Mouse (Mus musculus): ENCODE results near the gene Mrps25. TPM values are rescaled to one million over a fixed set of nuclear protein-coding genes. Genes with fewer than 3 reads are reported as not detected.
A peak's percentile ranks its signal among the peaks of the same experiment; 100 is the strongest.

Gene Mrps25
- polyA plus RNA-seq (2014; fragmentation: Nextera tagmentation; extraction: Ambion mirVana): 74.0 and 80.3 TPM in 2 replicates

DNA sequence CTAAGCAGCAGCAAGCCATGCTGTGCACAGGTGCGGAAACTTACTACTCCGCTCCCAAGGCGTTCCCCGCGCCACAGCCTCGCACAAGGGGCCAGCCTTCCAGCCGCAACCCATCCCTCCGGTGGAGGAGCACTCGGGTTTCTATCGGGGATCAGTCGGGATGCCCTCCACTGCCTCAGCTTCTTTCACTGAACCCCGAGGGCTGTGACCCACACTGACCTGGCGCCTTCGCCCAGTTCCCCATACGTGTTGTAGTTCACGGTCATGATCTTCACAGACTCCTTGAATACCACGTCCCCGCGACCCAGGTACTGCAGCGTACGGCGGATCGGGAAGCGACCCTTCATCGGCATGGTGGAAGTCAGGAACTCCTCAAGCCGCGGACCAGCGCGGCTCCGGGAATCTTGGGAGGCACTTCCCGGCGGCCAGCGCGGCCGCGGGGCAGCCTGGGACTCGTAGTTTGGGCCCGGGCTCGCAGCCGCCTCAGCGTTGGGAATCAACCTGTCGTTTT is at the start of gene Mrps25:
Gene Mrps25 (minus strand): TSS at position 413 of the 511 bp plus-strand sequence.
- H3K27me3 ChIP-seq (ENCODE audit: control insufficient read depth, insufficient read depth, low read length): no peaks in the 10 kb centered on the region
- peak; percentile 89; the same call in 1 of the 2 replicates for ATAC-seq (ENCODE audit: insufficient number of reproducible peaks, insufficient read depth, low FRiP score, low read depth)
- peak within 1 kb of the TSS; percentile 66; the same call in 1 of the 2 replicates for H3K27ac ChIP-seq (ENCODE audit: low read length)
- H3K9ac ChIP-seq (replicated peaks; ENCODE audit: low read depth, low read length): peak within 1 kb of the TSS; percentile 60
- H3K9me3 ChIP-seq (ENCODE audit: control insufficient read depth, low read depth, low read length): no peaks in the 10 kb centered on the region; the same call in 1 of the 2 replicates
- peaks cover 5% of the 10 kb centered on the region for H3K36me3 ChIP-seq (ENCODE audit: control insufficient read depth, insufficient read depth, low read length)
- under 1% methylated on average over 42 of the region's 42 CpGs for WGBS
- peaks cover 10% of the 10 kb centered on the region; the same call in 1 of the 2 replicates for H3K4me1 ChIP-seq (ENCODE audit: control insufficient read depth, insufficient read depth, low read length)
- H3K4me2 ChIP-seq (replicated peaks; ENCODE audit: low read depth, low read length): peak within 1 kb of the TSS; percentile 72
- peak within 1 kb of the TSS; percentile 79 for H3K4me3 ChIP-seq (ENCODE audit: low read depth, low read length)

DNA sequence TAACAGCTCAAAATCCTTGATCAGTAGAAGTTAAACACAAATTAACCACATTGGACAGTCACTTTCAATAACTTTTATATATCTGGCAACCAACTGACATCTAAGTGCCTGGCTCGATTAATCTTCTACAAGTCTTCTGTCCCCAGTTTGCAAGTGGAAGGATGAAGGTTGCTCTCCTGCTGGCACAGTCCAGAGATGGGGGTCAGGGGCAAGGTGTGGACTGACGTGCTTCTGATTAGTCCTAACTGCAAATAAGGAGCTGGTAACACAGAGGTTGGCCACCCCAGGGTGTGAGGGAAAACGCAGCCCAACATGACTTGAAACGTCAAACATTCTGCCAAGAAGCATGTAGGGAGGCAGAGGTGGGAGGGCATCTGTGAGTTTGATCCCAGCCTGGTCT is 47.9 kb upstream of the Mrps25 start:
- WGBS: 58% methylated on average over 4 of the region's 4 CpGs
- ATAC-seq (ENCODE audit: insufficient number of reproducible peaks, insufficient read depth, low FRiP score, low read depth): no peak
- Histone ChIP-seq H3K9ac (replicated peaks; ENCODE audit: low read depth, low read length) (no peak overlapping the region), H3K27ac (ENCODE audit: low read length) (no peak overlapping the region), H3K9me3 (ENCODE audit: control insufficient read depth, low read depth, low read length) (no peaks in the 10 kb centered on the region), H3K4me2 (replicated peaks; ENCODE audit: low read depth, low read length) (no peak overlapping the region), H3K4me1 (ENCODE audit: control insufficient read depth, insufficient read depth, low read length) (no peaks in the 10 kb centered on the region), H3K27me3 (ENCODE audit: control insufficient read depth, insufficient read depth, low read length) (no peaks in the 10 kb centered on the region), H3K36me3 (ENCODE audit: control insufficient read depth, insufficient read depth, low read length) (no peaks in the 10 kb centered on the region), H3K4me3 (ENCODE audit: low read depth, low read length) (no peak overlapping the region)

DNA sequence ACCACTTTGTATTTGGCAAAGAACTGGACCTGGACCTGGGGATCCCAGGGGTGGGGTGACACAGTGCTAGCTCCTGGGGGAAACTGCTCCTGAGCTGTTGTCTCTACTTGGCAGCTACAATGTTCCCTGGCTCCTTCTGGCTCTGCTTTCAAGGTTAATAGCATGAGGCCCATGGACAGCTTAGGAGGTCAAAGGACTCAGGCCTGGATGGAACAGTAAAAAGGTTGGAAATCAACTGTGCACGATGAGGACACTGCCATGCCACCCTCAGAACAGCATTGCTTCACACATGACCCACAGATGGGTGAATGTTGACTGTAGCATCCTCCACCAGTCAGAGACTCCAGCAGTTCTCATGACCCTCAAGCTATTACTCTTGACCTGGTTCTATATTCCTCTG is 47.5 kb upstream of the Mrps25 start:
- no peak overlapping the region for H3K27ac ChIP-seq (ENCODE audit: low read length)
- no peak overlapping the region for H3K4me2 ChIP-seq (replicated peaks; ENCODE audit: low read depth, low read length)
- no peak overlapping the region for H3K4me3 ChIP-seq (ENCODE audit: low read depth, low read length)
- 75% methylated on average over 1 of the region's 1 CpGs for WGBS
- H3K4me1 ChIP-seq (ENCODE audit: control insufficient read depth, insufficient read depth, low read length): no peaks in the 10 kb centered on the region
- no peak for ATAC-seq (ENCODE audit: insufficient number of reproducible peaks, insufficient read depth, low FRiP score, low read depth)
- no peak overlapping the region for H3K9ac ChIP-seq (replicated peaks; ENCODE audit: low read depth, low read length)
- no peaks in the 10 kb centered on the region for H3K9me3 ChIP-seq (ENCODE audit: control insufficient read depth, low read depth, low read length)
- no peaks in the 10 kb centered on the region for H3K27me3 ChIP-seq (ENCODE audit: control insufficient read depth, insufficient read depth, low read length)
- no peaks in the 10 kb centered on the region for H3K36me3 ChIP-seq (ENCODE audit: control insufficient read depth, insufficient read depth, low read length)

DNA sequence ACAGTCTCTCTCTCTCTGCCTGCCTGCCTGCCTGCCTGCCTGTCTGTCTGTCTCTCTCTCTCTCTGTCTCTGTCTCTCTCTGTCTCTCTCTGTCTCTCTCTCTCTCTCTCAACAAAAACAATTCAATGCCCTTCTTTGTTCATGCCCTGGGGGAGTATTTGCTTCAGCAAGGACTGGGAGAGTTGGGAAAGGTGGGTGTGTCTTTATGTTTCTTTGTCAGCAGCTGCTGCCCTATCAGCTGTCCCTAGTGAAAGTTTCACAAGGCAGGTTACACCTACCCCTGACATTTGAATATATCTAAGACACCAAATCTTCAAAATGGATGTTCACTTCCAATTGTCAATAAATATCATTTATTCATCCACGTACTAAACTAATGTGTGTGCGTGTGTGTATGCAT is 45.8 kb upstream of the Mrps25 start:
- Histone ChIP-seq H3K36me3 (ENCODE audit: control insufficient read depth, insufficient read depth, low read length) (no peaks in the 10 kb centered on the region), H3K27ac (ENCODE audit: low read length) (no peak overlapping the region), H3K4me1 (ENCODE audit: control insufficient read depth, insufficient read depth, low read length) (no peaks in the 10 kb centered on the region), H3K9me3 (ENCODE audit: control insufficient read depth, low read depth, low read length) (no peaks in the 10 kb centered on the region), H3K9ac (replicated peaks; ENCODE audit: low read depth, low read length) (no peak overlapping the region), H3K4me3 (ENCODE audit: low read depth, low read length) (no peak overlapping the region), H3K4me2 (replicated peaks; ENCODE audit: low read depth, low read length) (no peak overlapping the region), H3K27me3 (ENCODE audit: control insufficient read depth, insufficient read depth, low read length) (no peaks in the 10 kb centered on the region)
- WGBS: 84% methylated on average over 2 of the region's 2 CpGs
- ATAC-seq (ENCODE audit: insufficient number of reproducible peaks, insufficient read depth, low FRiP score, low read depth): no peak

DNA sequence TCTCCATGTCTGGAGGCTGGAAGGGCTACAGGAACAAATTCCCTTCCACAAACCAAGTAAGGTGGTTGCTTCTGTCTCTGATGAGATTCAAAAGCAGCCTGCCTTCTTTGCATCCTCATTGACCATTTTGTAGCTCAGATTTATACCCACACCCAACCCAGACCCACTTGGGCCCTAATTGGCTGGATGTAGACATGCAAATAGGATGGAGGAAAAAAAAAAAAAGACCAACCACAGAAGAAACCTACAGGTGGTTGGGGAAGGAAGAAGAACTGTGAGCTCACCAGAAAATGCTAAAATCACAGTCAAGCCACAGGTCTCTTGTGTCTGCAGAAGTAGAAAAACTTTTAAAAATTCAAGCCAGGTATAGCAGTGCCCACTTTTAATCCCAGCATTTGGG is 45.3 kb upstream of the Mrps25 start:
- H3K27ac ChIP-seq (ENCODE audit: low read length): no peak overlapping the region
- no peak overlapping the region for H3K9ac ChIP-seq (replicated peaks; ENCODE audit: low read depth, low read length)
- H3K4me1 ChIP-seq (ENCODE audit: control insufficient read depth, insufficient read depth, low read length): no peaks in the 10 kb centered on the region
- no peak overlapping the region for H3K4me3 ChIP-seq (ENCODE audit: low read depth, low read length)
- ATAC-seq (ENCODE audit: insufficient number of reproducible peaks, insufficient read depth, low FRiP score, low read depth): no peak
- H3K27me3 ChIP-seq (ENCODE audit: control insufficient read depth, insufficient read depth, low read length): no peaks in the 10 kb centered on the region
- no peak overlapping the region for H3K4me2 ChIP-seq (replicated peaks; ENCODE audit: low read depth, low read length)
- no peaks in the 10 kb centered on the region for H3K36me3 ChIP-seq (ENCODE audit: control insufficient read depth, insufficient read depth, low read length)
- no peaks in the 10 kb centered on the region for H3K9me3 ChIP-seq (ENCODE audit: control insufficient read depth, low read depth, low read length)

DNA sequence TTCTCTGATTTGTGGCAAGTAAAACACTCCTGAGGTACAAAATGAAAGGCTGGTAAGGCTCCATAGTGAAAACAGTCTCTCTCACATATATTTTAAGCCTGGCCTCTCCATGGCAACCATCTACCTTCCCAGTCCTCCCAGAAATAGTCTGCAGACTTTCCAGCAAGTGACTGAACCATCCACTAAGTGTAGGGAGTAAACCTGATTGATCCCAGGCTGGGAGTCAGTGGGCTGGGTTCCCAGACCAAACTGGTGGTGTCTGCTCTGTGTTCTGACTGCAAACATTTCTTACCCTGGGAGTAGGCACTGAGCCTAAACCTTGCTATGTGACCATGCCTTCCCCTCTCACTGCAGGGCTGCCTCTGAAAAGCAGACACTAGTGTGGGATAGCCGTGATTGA is 41.1 kb upstream of the Mrps25 start:
- ATAC-seq (ENCODE audit: insufficient number of reproducible peaks, insufficient read depth, low FRiP score, low read depth): 0 out of 2 replicates have a peak, but pooled peaks have one; percentile 46
- Histone ChIP-seq H3K4me3 (ENCODE audit: low read depth, low read length) (no peak overlapping the region), H3K27ac (ENCODE audit: low read length) (no peak overlapping the region), H3K27me3 (ENCODE audit: control insufficient read depth, insufficient read depth, low read length) (no peaks in the 10 kb centered on the region), H3K4me1 (ENCODE audit: control insufficient read depth, insufficient read depth, low read length) (no peaks in the 10 kb centered on the region), H3K9ac (replicated peaks; ENCODE audit: low read depth, low read length) (no peak overlapping the region), H3K4me2 (replicated peaks; ENCODE audit: low read depth, low read length) (no peak overlapping the region), H3K36me3 (ENCODE audit: control insufficient read depth, insufficient read depth, low read length) (no peaks in the 10 kb centered on the region), H3K9me3 (ENCODE audit: control insufficient read depth, low read depth, low read length) (no peaks in the 10 kb centered on the region)
- 57% methylated on average over 1 of the region's 1 CpGs for WGBS

DNA sequence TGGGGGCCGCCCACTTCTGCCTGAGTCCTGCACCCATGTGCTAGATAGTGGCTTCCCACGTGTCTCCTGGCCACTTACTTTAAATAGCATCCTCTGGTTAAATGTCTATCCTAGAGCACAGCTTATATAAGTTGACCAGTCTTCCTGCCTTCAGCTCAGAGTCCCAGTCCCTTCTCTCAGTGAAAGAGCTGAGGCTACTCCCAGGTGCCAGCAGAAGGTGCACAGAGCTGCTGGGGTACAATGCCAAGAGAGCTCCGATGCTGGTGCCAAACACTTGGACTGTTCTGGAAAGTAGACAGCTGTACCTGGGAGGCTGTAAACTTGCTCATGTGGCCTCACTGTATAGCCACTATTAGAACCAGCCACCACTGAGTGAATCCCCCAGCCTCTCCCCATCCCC is 38.2 kb upstream of the Mrps25 start:
- H3K4me2 ChIP-seq (replicated peaks; ENCODE audit: low read depth, low read length): no peak overlapping the region
- H3K27ac ChIP-seq (ENCODE audit: low read length): no peak overlapping the region
- 79% methylated on average over 3 of the region's 3 CpGs for WGBS

DNA sequence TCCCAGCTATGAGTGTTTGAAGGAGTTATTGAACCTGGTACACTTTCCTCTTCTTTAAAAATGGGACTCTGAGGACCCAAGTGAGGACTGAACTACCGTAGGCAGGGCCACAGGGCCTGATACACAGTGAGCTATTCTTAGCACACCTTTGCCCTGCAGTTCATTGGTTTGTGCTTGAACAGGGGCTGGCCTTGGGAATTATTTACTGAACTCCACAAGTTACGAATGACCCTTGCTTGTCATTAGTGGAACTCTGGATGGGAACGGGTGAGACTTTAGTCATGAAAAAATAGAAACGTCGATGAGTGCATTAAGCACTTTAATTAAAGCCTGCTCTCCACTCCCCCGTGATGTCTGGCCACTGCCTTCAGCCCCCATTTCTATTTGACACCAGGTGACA is 37.8 kb upstream of the Mrps25 start:
- H3K4me3 ChIP-seq (ENCODE audit: low read depth, low read length): no peak overlapping the region
- no peak for ATAC-seq (ENCODE audit: insufficient number of reproducible peaks, insufficient read depth, low FRiP score, low read depth)
- H3K4me1 ChIP-seq (ENCODE audit: control insufficient read depth, insufficient read depth, low read length): no peaks in the 10 kb centered on the region
- H3K36me3 ChIP-seq (ENCODE audit: control insufficient read depth, insufficient read depth, low read length): no peaks in the 10 kb centered on the region
- WGBS: 62% methylated on average over 6 of the region's 6 CpGs
- no peak overlapping the region for H3K9ac ChIP-seq (replicated peaks; ENCODE audit: low read depth, low read length)
- no peaks in the 10 kb centered on the region for H3K9me3 ChIP-seq (ENCODE audit: control insufficient read depth, low read depth, low read length)
- H3K27ac ChIP-seq (ENCODE audit: low read length): no peak overlapping the region
- H3K27me3 ChIP-seq (ENCODE audit: control insufficient read depth, insufficient read depth, low read length): no peaks in the 10 kb centered on the region
- H3K4me2 ChIP-seq (replicated peaks; ENCODE audit: low read depth, low read length): no peak overlapping the region

More for the DNA sequence above, 38.2 kb upstream of the Mrps25 start:
- ATAC-seq (ENCODE audit: insufficient number of reproducible peaks, insufficient read depth, low FRiP score, low read depth): no peak
- H3K4me1 ChIP-seq (ENCODE audit: control insufficient read depth, insufficient read depth, low read length): no peaks in the 10 kb centered on the region
- no peaks in the 10 kb centered on the region for H3K27me3 ChIP-seq (ENCODE audit: control insufficient read depth, insufficient read depth, low read length)
- H3K9me3 ChIP-seq (ENCODE audit: control insufficient read depth, low read depth, low read length): no peaks in the 10 kb centered on the region
- H3K36me3 ChIP-seq (ENCODE audit: control insufficient read depth, insufficient read depth, low read length): no peaks in the 10 kb centered on the region
- no peak overlapping the region for H3K4me3 ChIP-seq (ENCODE audit: low read depth, low read length)
- H3K9ac ChIP-seq (replicated peaks; ENCODE audit: low read depth, low read length): no peak overlapping the region

DNA sequence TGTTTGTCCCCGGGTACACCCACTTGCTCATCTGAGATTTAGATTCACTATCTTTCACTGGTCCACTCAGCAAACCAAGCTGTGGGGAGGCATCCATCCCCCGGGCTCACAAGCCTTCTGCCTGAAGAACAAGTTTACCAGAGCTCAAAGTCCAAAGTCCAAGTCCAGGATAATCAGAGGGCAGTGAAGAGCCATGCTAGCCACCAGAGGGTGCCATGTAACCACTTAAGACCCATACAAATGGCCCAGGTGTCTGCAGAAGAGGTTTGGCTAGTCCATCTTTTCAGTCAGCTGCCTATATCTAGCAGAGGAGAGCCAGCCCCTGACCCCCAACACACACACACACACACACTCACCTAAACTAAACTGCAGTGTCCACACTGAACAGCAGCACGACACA is 35.6 kb upstream of the Mrps25 start:
- Histone ChIP-seq H3K27me3 (ENCODE audit: control insufficient read depth, insufficient read depth, low read length) (no peaks in the 10 kb centered on the region), H3K4me1 (ENCODE audit: control insufficient read depth, insufficient read depth, low read length) (no peaks in the 10 kb centered on the region), H3K4me3 (ENCODE audit: low read depth, low read length) (no peak overlapping the region), H3K27ac (ENCODE audit: low read length) (no peak overlapping the region), H3K9ac (replicated peaks; ENCODE audit: low read depth, low read length) (no peak overlapping the region), H3K9me3 (ENCODE audit: control insufficient read depth, low read depth, low read length) (no peaks in the 10 kb centered on the region), H3K36me3 (ENCODE audit: control insufficient read depth, insufficient read depth, low read length) (no peaks in the 10 kb centered on the region), H3K4me2 (replicated peaks; ENCODE audit: low read depth, low read length) (no peak overlapping the region)
- WGBS: 57% methylated on average over 3 of the region's 3 CpGs
- ATAC-seq (ENCODE audit: insufficient number of reproducible peaks, insufficient read depth, low FRiP score, low read depth): no peak
